27 mouse cellular contexts compared by ENCODE assay signal in genomic region chr7:70256806-70257205, GRCm38 (mm10).
"Had no signal": no experiment of that assay in that cellular context is flagged by ENCODE, and none has a peak within 500 bp of the region (broad histone marks: within the 10 kb centered on the region; RNA-seq: fewer than 3 reads in every experiment).

No protein-coding gene starts in this region.

- H3K27me3 ChIP-seq: embryonic facial prominence, embryonic 12.5 days; embryonic facial prominence, embryonic 13.5 days; embryonic facial prominence, embryonic 15.5 days; forebrain, embryonic 12.5 days; forebrain, embryonic 13.5 days; forebrain, embryonic 15.5 days had no signal

- ATAC-seq: forebrain, embryonic 13.5 days; forebrain, embryonic 14.5 days; forebrain, embryonic 15.5 days; forebrain, embryonic 16.5 days; forebrain, postnatal 0 days had no signal

- DNase-seq: cerebellum, adult 2 months; cerebellum, adult 8-10 months; cerebellum, adult 9-10 months; cerebellum, adult 9-11 months; cerebellum, postnatal 10 days; cerebellum, postnatal 14 days; cerebellum, postnatal 25 days; cerebellum, postnatal 36 days; embryo, embryonic 11 days; forebrain, postnatal 0 days; gastrocnemius, adult 2 months; gastrocnemius, postnatal 10 days; gastrocnemius, postnatal 14 days; gastrocnemius, postnatal 25 days; gastrocnemius, postnatal 36 days; heart, adult 18-20 months had no signal

- H3K36me3 ChIP-seq: embryonic facial prominence, embryonic 10.5 days; embryonic facial prominence, embryonic 12.5 days; embryonic facial prominence, embryonic 13.5 days; embryonic facial prominence, embryonic 15.5 days; forebrain, embryonic 10.5 days; forebrain, embryonic 12.5 days; forebrain, embryonic 15.5 days had no signal

- H3K27ac ChIP-seq: embryonic facial prominence, embryonic 10.5 days; embryonic facial prominence, embryonic 12.5 days; embryonic facial prominence, embryonic 13.5 days; embryonic facial prominence, embryonic 15.5 days; forebrain, embryonic 10.5 days; forebrain, embryonic 12.5 days; forebrain, embryonic 13.5 days; forebrain, embryonic 15.5 days; gastrocnemius, adult 2 months had no signal

- H3K4me1 ChIP-seq: embryonic facial prominence, embryonic 10.5 days; embryonic facial prominence, embryonic 12.5 days; embryonic facial prominence, embryonic 13.5 days; embryonic facial prominence, embryonic 15.5 days; forebrain, embryonic 10.5 days; forebrain, embryonic 12.5 days; forebrain, embryonic 13.5 days; forebrain, embryonic 15.5 days had no signal

- H3K9ac ChIP-seq: embryonic facial prominence, embryonic 12.5 days; embryonic facial prominence, embryonic 13.5 days; embryonic facial prominence, embryonic 15.5 days; forebrain, embryonic 12.5 days; forebrain, embryonic 13.5 days; forebrain, embryonic 15.5 days; forebrain, postnatal 0 days had no signal

- H3K4me2 ChIP-seq: embryonic facial prominence, embryonic 12.5 days; embryonic facial prominence, embryonic 13.5 days; embryonic facial prominence, embryonic 15.5 days; forebrain, embryonic 12.5 days; forebrain, embryonic 13.5 days; forebrain, embryonic 15.5 days had no signal

- H3K4me3 ChIP-seq: embryonic facial prominence, embryonic 10.5 days; embryonic facial prominence, embryonic 12.5 days; embryonic facial prominence, embryonic 13.5 days; embryonic facial prominence, embryonic 15.5 days; erythroblast, embryonic 14.5 days; forebrain, embryonic 10.5 days; forebrain, embryonic 12.5 days; forebrain, embryonic 13.5 days; forebrain, embryonic 15.5 days; gastrocnemius, adult 2 months had no signal

- H3K9me3 ChIP-seq: embryonic facial prominence, embryonic 10.5 days; embryonic facial prominence, embryonic 12.5 days; embryonic facial prominence, embryonic 13.5 days; embryonic facial prominence, embryonic 15.5 days; forebrain, embryonic 10.5 days; forebrain, embryonic 12.5 days; forebrain, embryonic 13.5 days; forebrain, embryonic 15.5 days had no signal
